Mouse (Mus musculus): Measurements from ENCODE around the gene Aurka. TPM values are rescaled to one million over a fixed set of nuclear protein-coding genes. Genes with fewer than 3 reads are reported as not detected.

Aurka gene
- polyA plus RNA-seq, 1 experiment from 2014 or later: 155 TPM

GRCm38 (mm10) chr2:172349776-172350175, 20.6 kb downstream of the Aurka start:
- no peak for ATAC-seq (ENCODE audit: insufficient number of reproducible peaks, insufficient read depth, low FRiP score, low TSS enrichment, low read depth)
- H3K27ac ChIP-seq: no peak overlapping the region
- H3K9me3 ChIP-seq: no peaks in the 10 kb centered on the region
- 77% methylated on average over 14 of the region's 14 CpGs for WGBS
- H3K9ac ChIP-seq (replicated peaks): no peak overlapping the region
- H3K36me3 ChIP-seq: peaks cover 10% of the 10 kb centered on the region
- peaks cover 6% of the 10 kb centered on the region; the same call in 1 of the 2 replicates for H3K4me1 ChIP-seq (replicated peaks)
- H3K27me3 ChIP-seq: 0 out of 2 replicates have a peak, but pooled peaks cover 7% of the 10 kb centered on the region
- no peak overlapping the region for H3K4me3 ChIP-seq (replicated peaks)
- H3K4me2 ChIP-seq: no peak overlapping the region

GRCm38 (mm10) chr2:172348297-172348950, 21.9 kb downstream of the Aurka start:
- no peak overlapping the region for H3K4me3 ChIP-seq (replicated peaks)
- peaks cover 10% of the 10 kb centered on the region; the same call in 1 of the 2 replicates for H3K4me1 ChIP-seq (replicated peaks)
- H3K4me2 ChIP-seq: no peak overlapping the region
- no peaks in the 10 kb centered on the region for H3K36me3 ChIP-seq
- 32% methylated on average over 3 of the region's 3 CpGs for WGBS
- no peaks in the 10 kb centered on the region for H3K9me3 ChIP-seq
- no peak overlapping the region for H3K27ac ChIP-seq
- no peak overlapping the region for H3K9ac ChIP-seq (replicated peaks)
- ATAC-seq (ENCODE audit: insufficient number of reproducible peaks, insufficient read depth, low FRiP score, low TSS enrichment, low read depth): no peak
- H3K27me3 ChIP-seq: 0 out of 2 replicates have a peak, but pooled peaks cover 7% of the 10 kb centered on the region

DNA sequence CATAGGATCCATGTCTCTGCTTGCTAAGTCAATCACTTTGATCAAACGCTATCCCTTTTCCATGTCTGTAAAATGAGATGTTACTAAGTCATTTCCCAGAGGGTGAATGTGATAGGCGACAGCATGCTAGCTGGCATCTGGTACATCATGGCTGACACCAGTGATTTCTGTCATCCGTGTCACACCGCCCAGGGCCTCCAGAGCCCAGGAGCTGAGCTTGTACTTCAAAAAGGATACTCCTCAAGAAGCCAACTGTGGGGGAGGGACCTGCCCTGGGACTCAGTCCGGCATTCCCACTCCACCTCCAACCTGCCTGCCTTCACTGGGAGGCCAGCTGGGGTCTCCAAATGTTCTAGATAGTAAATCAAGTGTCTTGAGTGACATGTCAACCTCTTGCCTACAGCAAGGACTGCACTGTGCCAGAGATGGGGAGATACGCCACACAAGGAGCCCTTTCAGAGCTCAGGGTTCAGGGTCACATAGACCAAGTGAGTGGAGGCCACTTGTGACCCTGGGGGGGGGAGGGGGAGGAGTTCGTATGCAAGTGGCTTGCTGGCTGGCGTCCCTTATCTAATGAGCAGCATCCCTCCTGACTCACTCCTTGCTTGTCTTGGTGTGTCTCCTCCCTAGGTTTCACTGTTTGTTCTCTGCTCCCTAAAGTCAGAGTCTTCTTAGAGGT, 23.3 kb downstream of the Aurka start:
- H3K4me2 ChIP-seq: peak overlapping the region; percentile 95; the same call in 1 of the 2 replicates
- H3K9ac ChIP-seq (replicated peaks): no peak overlapping the region
- no peaks in the 10 kb centered on the region for H3K9me3 ChIP-seq
- no peak for ATAC-seq (ENCODE audit: insufficient number of reproducible peaks, insufficient read depth, low FRiP score, low TSS enrichment, low read depth)
- H3K36me3 ChIP-seq: no peaks in the 10 kb centered on the region
- WGBS: 55% methylated on average over 8 of the region's 8 CpGs
- no peak overlapping the region for H3K27ac ChIP-seq
- H3K27me3 ChIP-seq: 0 out of 2 replicates have a peak, but pooled peaks cover 7% of the 10 kb centered on the region
- H3K4me3 ChIP-seq (replicated peaks): peak overlapping the region; percentile 72; the same call in 1 of the 2 replicates
- H3K4me1 ChIP-seq (replicated peaks): peaks cover 10% of the 10 kb centered on the region; the same call in 1 of the 2 replicates

DNA sequence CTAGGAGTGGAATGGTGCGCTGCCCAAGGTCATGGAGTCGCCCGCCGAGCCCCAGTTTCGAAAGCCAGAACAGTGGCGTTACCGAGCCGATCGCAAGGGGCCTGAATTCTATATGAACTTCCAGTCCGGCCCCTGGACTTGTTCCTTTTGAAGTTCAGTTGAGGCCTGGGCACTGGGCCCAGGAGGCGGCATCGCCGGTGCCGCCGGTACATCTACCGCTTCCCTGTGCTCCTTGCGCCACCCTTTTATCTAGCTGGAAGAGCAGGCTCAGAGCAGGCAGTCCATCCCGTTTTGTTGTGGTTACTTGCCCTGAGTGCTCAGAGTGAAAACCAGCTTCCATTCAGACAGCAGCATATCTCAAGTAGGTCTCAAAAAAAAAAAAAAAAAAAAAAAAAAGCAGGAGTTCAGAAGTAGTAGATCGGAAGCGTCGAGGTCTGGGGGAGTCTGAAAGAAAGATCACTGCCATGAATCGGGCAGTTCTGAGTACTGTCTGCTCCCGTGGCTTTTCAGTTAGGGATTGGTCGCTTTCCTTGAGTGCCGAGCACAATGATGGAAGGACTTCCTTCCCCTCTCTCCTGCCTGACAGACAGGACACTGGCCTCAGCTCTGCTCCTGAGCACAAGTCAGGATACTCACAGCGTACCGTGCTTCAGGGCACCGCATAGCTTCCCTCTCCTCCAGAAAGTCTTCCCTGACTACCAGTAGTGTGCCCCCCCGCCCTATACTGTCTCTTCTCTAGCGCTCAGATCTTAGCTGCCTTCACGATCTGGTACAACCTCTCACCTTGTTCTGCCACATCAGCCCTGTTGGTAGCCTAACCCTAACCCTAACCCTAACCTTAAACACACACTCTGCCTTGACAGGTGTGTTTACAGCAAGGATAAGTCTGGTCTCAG, 24.1 kb downstream of the Aurka start:
- 12% methylated on average over 31 of the region's 31 CpGs for WGBS
- no peaks in the 10 kb centered on the region for H3K9me3 ChIP-seq
- H3K9ac ChIP-seq (replicated peaks): peak overlapping the region; percentile 70
- no peaks in the 10 kb centered on the region for H3K36me3 ChIP-seq
- peaks cover 10% of the 10 kb centered on the region; the same call in 1 of the 2 replicates for H3K4me1 ChIP-seq (replicated peaks)
- H3K4me2 ChIP-seq: peak overlapping the region; percentile 95
- H3K4me3 ChIP-seq (replicated peaks): peak overlapping the region; percentile 72
- H3K27me3 ChIP-seq: 0 out of 2 replicates have a peak, but pooled peaks cover 7% of the 10 kb centered on the region
- 0 out of 2 replicates have a peak, but pooled peaks have one; percentile 0 for ATAC-seq (ENCODE audit: insufficient number of reproducible peaks, insufficient read depth, low FRiP score, low TSS enrichment, low read depth)
- H3K27ac ChIP-seq: no peak overlapping the region

DNA sequence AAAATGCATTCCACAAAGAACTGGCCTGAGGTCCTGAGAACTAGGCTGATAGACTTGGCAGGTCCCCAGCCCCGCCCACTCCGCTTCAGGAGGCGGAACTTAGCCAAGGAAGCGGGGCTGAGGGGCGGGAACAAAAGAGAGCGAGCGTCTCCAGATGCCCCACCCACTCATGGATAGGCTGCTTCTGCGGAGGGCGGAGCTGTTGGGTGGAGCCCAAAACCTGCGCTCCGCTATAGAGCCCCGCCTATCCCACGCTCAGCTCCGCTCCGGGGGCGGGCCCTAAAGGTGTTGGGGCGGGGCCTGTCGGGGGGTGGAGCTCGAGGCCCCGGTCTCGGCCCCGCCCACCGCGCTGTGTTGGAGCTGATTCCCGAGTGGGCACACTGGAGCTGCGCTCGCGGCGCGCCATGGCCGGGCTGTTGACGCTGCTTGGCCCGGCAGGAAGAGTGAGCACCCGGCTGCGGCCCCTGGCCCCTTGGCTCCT, 25.0 kb downstream of the Aurka start, which contains the start of gene Fam210b:
Fam210b (plus strand) TSS at position 308 of the 481 bp plus-strand sequence.
- peak within 1 kb of the TSS; percentile 95 for H3K4me2 ChIP-seq
- WGBS: 1% methylated on average over 33 of the region's 35 CpGs
- H3K27ac ChIP-seq: peak within 1 kb of the TSS; percentile 71

DNA sequence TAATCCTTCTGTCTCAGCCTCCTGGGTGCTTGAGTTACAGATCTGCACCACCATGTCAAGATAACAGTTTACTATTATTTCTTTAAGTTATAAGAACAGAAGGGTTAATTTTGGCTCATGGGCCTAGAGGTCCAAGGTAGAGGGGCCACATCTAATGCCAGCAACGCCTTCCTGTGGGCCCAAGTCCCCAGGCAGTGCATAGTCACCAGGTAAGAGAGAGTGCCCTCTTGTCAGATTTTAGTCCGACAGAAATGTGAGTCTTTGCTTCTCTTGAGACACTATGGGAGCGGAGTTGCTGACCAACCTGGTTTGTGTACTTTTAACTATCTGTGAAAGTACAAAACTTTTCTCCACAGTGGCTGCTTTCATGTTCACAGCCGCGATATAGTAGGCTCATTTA, 25.7 kb downstream of the Aurka start:
- 35% methylated on average over 5 of the region's 5 CpGs for WGBS
- Histone ChIP-seq H3K27ac (peak overlapping the region; percentile 71), H3K9ac (replicated peaks) (no peak overlapping the region), H3K9me3 (no peaks in the 10 kb centered on the region), H3K4me1 (replicated peaks) (peaks cover 10% of the 10 kb centered on the region; the same call in 1 of the 2 replicates), H3K4me3 (replicated peaks) (peak overlapping the region; percentile 72), H3K36me3 (no peaks in the 10 kb centered on the region), H3K4me2 (peak overlapping the region; percentile 95), H3K27me3 (0 out of 2 replicates have a peak, but pooled peaks cover 7% of the 10 kb centered on the region)
- ATAC-seq (ENCODE audit: insufficient number of reproducible peaks, insufficient read depth, low FRiP score, low TSS enrichment, low read depth): no peak

More for the DNA sequence above, 25.0 kb downstream of the Aurka start, which contains the start of gene Fam210b:
- Histone ChIP-seq H3K4me3 (replicated peaks) (peak within 1 kb of the TSS; percentile 72), H3K27me3 (0 out of 2 replicates have a peak, but pooled peaks cover 7% of the 10 kb centered on the region), H3K36me3 (no peaks in the 10 kb centered on the region), H3K4me1 (replicated peaks) (peaks cover 10% of the 10 kb centered on the region; the same call in 1 of the 2 replicates), H3K9me3 (no peaks in the 10 kb centered on the region), H3K9ac (replicated peaks) (peak within 1 kb of the TSS; percentile 70)
- ATAC-seq (ENCODE audit: insufficient number of reproducible peaks, insufficient read depth, low FRiP score, low TSS enrichment, low read depth): peak; percentile 95

DNA sequence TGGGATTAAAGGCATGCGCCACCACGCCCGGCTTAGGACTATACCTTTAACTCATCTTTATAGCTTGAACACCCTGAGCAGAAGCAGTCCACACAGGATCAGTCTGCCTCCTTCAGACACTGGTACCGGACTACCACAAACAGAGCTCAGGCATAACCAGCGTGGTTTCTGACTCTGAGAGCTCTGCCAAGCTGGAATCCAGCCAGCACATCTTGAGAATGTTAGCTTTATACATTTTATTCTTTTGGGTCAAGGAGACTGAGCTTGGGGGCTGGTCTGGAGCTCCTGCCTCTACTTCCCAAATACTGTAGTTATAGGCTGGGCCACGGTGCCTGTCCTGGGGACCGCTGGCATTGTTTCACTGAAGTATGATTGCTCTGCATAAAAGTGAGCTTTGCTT, 26.6 kb downstream of the Aurka start:
- no peak overlapping the region for H3K9ac ChIP-seq (replicated peaks)
- 94% methylated on average over 7 of the region's 7 CpGs for WGBS
- no peaks in the 10 kb centered on the region for H3K9me3 ChIP-seq
- no peak overlapping the region for H3K4me2 ChIP-seq
- H3K36me3 ChIP-seq: no peaks in the 10 kb centered on the region
- 0 out of 2 replicates have a peak, but pooled peaks cover 7% of the 10 kb centered on the region for H3K27me3 ChIP-seq
- no peak overlapping the region for H3K27ac ChIP-seq
- peaks cover 10% of the 10 kb centered on the region; the same call in 1 of the 2 replicates for H3K4me1 ChIP-seq (replicated peaks)
- no peak for ATAC-seq (ENCODE audit: insufficient number of reproducible peaks, insufficient read depth, low FRiP score, low TSS enrichment, low read depth)
- no peak overlapping the region for H3K4me3 ChIP-seq (replicated peaks)

DNA sequence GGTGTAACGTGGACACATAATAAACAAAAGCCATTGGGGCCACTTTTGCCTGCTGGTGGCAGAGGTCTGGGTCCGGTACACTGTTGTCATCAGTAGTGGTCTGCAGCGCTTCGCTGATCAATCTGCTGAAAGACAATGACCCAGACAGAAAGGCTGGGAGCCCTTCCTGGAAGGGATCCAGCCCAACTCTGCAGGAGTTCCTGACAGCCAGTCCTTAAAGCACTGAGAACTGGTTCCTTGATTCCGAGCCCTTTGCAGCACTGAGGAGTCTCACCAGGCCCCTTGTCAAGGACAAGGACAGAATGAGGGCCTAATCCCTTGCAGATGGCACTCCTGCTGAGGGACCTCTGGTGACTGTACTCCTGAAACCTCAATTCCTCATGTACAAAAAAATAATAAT, 28.7 kb downstream of the Aurka start:
- 69% methylated on average over 5 of the region's 5 CpGs for WGBS
- no peak for ATAC-seq (ENCODE audit: insufficient number of reproducible peaks, insufficient read depth, low FRiP score, low TSS enrichment, low read depth)
- Histone ChIP-seq H3K4me1 (replicated peaks) (peaks cover 9% of the 10 kb centered on the region; the same call in 1 of the 2 replicates), H3K9me3 (no peaks in the 10 kb centered on the region), H3K4me2 (no peak overlapping the region), H3K36me3 (no peaks in the 10 kb centered on the region), H3K4me3 (replicated peaks) (no peak overlapping the region), H3K9ac (replicated peaks) (no peak overlapping the region), H3K27me3 (0 out of 2 replicates have a peak, but pooled peaks cover 2% of the 10 kb centered on the region), H3K27ac (no peak overlapping the region)

DNA sequence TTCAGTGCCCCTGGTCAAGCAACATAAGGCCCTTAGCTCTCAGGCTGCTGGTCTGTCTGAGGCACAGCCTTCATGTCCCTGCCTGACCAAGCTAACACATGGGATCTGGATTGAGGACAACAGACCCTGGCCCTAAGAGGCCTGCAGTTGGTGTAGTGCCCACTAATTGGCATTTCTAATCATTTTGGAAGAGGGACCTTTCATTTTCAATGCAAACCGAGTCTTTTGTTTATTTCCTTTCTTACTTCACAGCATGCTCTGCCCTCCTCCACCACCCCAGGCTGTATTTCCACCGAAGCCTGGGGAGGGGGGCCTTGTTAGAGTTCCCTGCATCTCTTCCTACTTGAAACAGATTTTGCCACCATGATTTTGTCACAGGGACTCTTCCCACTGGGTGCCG, 29.4 kb downstream of the Aurka start:
- Histone ChIP-seq H3K36me3 (no peaks in the 10 kb centered on the region), H3K4me1 (replicated peaks) (peaks cover 7% of the 10 kb centered on the region; the same call in 1 of the 2 replicates), H3K27me3 (no peaks in the 10 kb centered on the region), H3K9me3 (no peaks in the 10 kb centered on the region), H3K9ac (replicated peaks) (no peak overlapping the region), H3K4me3 (replicated peaks) (no peak overlapping the region), H3K4me2 (no peak overlapping the region), H3K27ac (no peak overlapping the region)
- ATAC-seq (ENCODE audit: insufficient number of reproducible peaks, insufficient read depth, low FRiP score, low TSS enrichment, low read depth): no peak
- WGBS: 62% methylated on average over 3 of the region's 3 CpGs

GRCm38 (mm10) chr2:172338206-172338942, 32.0 kb downstream of the Aurka start:
- H3K9me3 ChIP-seq: no peaks in the 10 kb centered on the region
- WGBS: 59% methylated on average over 19 of the region's 19 CpGs

More at GRCm38 (mm10) chr2:172338206-172338942, 32.0 kb downstream of the Aurka start:
- H3K36me3 ChIP-seq: no peaks in the 10 kb centered on the region
- H3K4me3 ChIP-seq (replicated peaks): no peak overlapping the region
- peaks cover 2% of the 10 kb centered on the region; the same call in 1 of the 2 replicates for H3K27me3 ChIP-seq
- H3K9ac ChIP-seq (replicated peaks): no peak overlapping the region
- no peak overlapping the region for H3K4me2 ChIP-seq
- H3K4me1 ChIP-seq (replicated peaks): no peaks in the 10 kb centered on the region
- no peak for ATAC-seq (ENCODE audit: insufficient number of reproducible peaks, insufficient read depth, low FRiP score, low TSS enrichment, low read depth)
- H3K27ac ChIP-seq: no peak overlapping the region

Measured in limb, embryonic 12.5 days (tissue).